Mouse (Mus musculus): ENCODE results near the gene Vmn2r59. TPM values are rescaled to one million over a fixed set of nuclear protein-coding genes. Genes with fewer than 3 reads are reported as not detected.
"Not testable (repeated sequence)": the region's sequence is repeated elsewhere in the genome, so short reads cannot be mapped to it uniquely, and the experiment has no call there.

Gene Vmn2r59
- not detected in 2 replicates for polyA plus RNA-seq (2014; fragmentation: Nextera tagmentation; extraction: Ambion mirVana)

DNA sequence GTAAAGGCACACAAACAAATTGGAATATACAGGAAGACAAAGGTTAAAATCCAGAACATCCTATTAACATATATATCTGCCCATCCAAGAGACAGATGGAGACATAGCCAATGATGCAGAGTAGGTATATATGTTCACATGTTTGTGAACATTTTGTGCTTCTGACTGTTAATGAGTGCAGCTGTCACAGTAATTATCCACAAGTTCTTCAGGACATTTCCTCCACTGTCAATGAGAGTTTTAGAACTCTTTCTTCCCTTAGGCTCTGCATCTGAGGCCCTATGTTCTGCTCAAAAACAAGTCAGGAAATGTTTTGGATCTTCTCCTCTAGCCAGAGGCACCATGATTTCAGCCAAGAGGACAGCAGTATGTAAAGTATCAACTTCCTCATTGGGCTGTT lies at the start of gene Vmn2r59:
Vmn2r59 (minus strand) TSS at position 101 of the 400 bp plus-strand sequence.
- Histone ChIP-seq H3K27ac (ENCODE audit: low read depth) (no peak within 1 kb of the TSS), H3K9me3 (ENCODE audit: control insufficient read depth, low read length) (0 out of 2 replicates have a peak, but pooled peaks cover 2% of the 10 kb centered on the region), H3K27me3 (replicated peaks; ENCODE audit: control insufficient read depth, insufficient read depth, low read length) (no peaks in the 10 kb centered on the region), H3K36me3 (ENCODE audit: control insufficient read depth, insufficient read depth, low read length) (no peaks in the 10 kb centered on the region), H3K4me3 (ENCODE audit: low read depth, low read length) (no peak within 1 kb of the TSS), H3K9ac (ENCODE audit: low read length) (no peak within 1 kb of the TSS), H3K4me1 (replicated peaks; ENCODE audit: control insufficient read depth, insufficient read depth, low read length) (no peaks in the 10 kb centered on the region), H3K4me2 (ENCODE audit: low read length) (no peak within 1 kb of the TSS)
- ATAC-seq (replicated peaks; ENCODE audit: low FRiP score, low TSS enrichment, low read depth) (no peak), DNase-seq (ENCODE audit: low spot score) (no peak)

DNA sequence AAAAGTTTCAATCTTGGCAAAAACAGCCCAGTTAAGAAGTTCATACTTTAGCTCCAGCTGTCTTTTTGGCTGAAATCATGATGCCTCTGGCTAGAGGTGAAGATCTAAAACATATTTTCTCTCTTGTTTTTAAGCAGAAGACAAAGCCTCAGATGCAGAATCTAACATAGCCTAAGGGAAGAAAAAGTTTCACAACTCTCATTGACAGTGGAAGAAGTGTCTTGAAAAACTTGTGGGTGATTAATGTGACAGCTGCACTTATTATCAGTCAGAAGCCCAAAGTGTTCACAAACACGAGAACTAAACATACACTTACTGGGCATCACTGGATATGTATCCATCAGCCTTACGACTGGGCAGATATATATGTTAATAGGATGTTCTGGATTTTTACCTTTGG lies 48.6 kb upstream of the Vmn2r59 start, which contains the start of gene Vmn2r60:
Vmn2r60 (plus strand) TSS at position 301 of the 400 bp plus-strand sequence.
- Histone ChIP-seq H3K4me2 (ENCODE audit: low read length) (no peak within 1 kb of the TSS), H3K27ac (ENCODE audit: low read depth) (no peak within 1 kb of the TSS), H3K9me3 (ENCODE audit: control insufficient read depth, low read length) (0 out of 2 replicates have a peak, but pooled peaks cover 6% of the 10 kb centered on the region), H3K4me3 (ENCODE audit: low read depth, low read length) (no peak within 1 kb of the TSS), H3K36me3 (ENCODE audit: control insufficient read depth, insufficient read depth, low read length) (no peaks in the 10 kb centered on the region), H3K9ac (ENCODE audit: low read length) (no peak within 1 kb of the TSS), H3K27me3 (replicated peaks; ENCODE audit: control insufficient read depth, insufficient read depth, low read length) (no peaks in the 10 kb centered on the region), H3K4me1 (replicated peaks; ENCODE audit: control insufficient read depth, insufficient read depth, low read length) (no peaks in the 10 kb centered on the region)
- DNase-seq (ENCODE audit: low spot score) (no peak), ATAC-seq (replicated peaks; ENCODE audit: low FRiP score, low TSS enrichment, low read depth) (no peak)
- 81% methylated on average over 2 of the region's 2 CpGs for WGBS

DNA sequence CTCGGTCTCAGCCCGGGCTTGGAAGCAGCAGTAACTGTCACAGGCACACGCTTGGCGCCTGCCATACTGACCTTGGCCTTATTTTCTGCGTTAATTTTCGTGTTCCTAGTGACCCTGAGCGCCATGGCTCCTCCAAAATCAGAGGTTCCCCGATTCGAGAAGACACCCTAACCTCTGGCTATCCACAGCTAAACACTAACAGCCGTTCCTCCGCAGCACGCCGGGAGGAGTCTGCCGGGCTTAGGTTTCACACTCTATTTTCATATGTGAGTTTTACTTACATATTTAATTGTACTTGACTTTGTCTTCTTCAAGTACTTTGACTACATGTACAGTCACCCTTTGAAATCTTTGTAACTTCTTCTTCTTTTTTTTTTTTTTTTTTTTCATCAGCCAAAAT lies 48.2 kb upstream of the Vmn2r59 start:
- H3K27ac ChIP-seq (ENCODE audit: low read depth); H3K9ac ChIP-seq (ENCODE audit: low read length); H3K4me3 ChIP-seq (ENCODE audit: low read depth, low read length); DNase-seq (ENCODE audit: low spot score); H3K27me3 ChIP-seq (replicated peaks; ENCODE audit: control insufficient read depth, insufficient read depth, low read length); H3K9me3 ChIP-seq (ENCODE audit: control insufficient read depth, low read length); H3K4me2 ChIP-seq (ENCODE audit: low read length); H3K4me1 ChIP-seq (replicated peaks; ENCODE audit: control insufficient read depth, insufficient read depth, low read length); ATAC-seq (replicated peaks; ENCODE audit: low FRiP score, low TSS enrichment, low read depth); H3K36me3 ChIP-seq (ENCODE audit: control insufficient read depth, insufficient read depth, low read length): not testable (repeated sequence)
- WGBS = 81% methylated on average over 11 of the region's 14 CpGs

Other genes starting within 250 kb of the Vmn2r59 start
- not detected in 2 replicates for gene Vmn2r58, start 186.3 kb downstream of the Vmn2r59 start, polyA plus RNA-seq (2014; fragmentation: Nextera tagmentation; extraction: Ambion mirVana)
- not detected in 2 replicates for gene Vmn2r60, start 48.7 kb upstream of the Vmn2r59 start, polyA plus RNA-seq (2014; fragmentation: Nextera tagmentation; extraction: Ambion mirVana)
- not detected in 2 replicates for gene Vmn2r61, start 201.0 kb upstream of the Vmn2r59 start, polyA plus RNA-seq (2014; fragmentation: Nextera tagmentation; extraction: Ambion mirVana)

All from intestine, embryonic 14.5 days (tissue).